Mouse (Mus musculus) subcutaneous adipose tissue, adult 2 months (tissue): ENCODE results near the gene Olfr601. TPM values are rescaled to one million over a fixed set of nuclear protein-coding genes. Genes with fewer than 3 reads are reported as not detected.

ENCODE experiments used
- polyA plus RNA-seq: library from polyadenylated mRNA; depleted of rRNA; stranded (reverse); fragments of >200 nt; gene quantifications from 2 replicates; pipeline ENCODE4 v1.2.3, GENCODE M21; 2012; ENCODE audit warnings: low replicate concordance; rRNA removed

The Olfr601 gene
- not detected in 2 replicates for polyA plus RNA-seq

DNA sequence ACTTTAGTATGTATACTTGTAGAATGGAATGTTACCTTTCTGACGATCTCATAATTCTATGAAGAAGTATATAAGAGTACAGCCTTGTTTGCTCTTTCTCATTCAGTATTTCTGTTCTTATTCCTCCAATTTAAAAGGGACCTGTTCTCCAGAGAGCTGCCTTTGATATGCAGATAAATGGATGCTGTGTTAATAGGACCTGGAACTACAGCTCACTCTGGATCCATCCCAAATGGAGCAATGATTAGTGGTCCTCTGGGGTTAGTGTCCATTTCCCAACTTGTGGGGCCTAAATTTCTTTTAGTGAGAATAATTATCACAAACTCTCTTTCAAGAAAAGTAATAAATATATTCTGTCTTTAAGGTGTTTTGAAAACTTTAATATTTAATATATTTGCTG lies at the start of gene Olfr601:
TSS of gene Olfr601 (minus strand) at position 101 of the 400 bp plus-strand sequence.

DNA sequence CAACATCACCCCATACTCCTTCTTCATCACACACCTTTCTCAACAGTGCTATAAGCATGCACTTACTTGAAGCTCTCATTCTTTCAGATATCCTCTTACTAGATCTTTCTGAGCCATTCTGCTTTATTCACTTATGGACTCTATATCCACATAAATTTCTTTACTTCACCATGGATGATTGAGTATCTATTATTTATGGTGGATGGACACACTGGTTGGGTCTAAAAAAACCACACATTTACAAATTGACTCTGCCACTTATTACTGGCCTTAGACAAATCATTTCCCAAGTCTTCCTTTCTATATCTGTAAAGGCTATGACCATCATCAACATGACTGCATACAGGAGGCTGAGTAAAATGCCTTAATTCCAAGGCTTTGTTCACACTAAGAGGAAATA lies 23.6 kb upstream of the Olfr601 start, which contains the start of gene Olfr603:
TSS of gene Olfr603 (minus strand) at position 101 of the 400 bp plus-strand sequence.

GRCm38 (mm10) chr7:103349569-103349968 lies 12.9 kb downstream of the Olfr601 start, which contains the start of gene Olfr600:
Gene Olfr600, minus strand, starts transcription at chr7:103349669.

DNA sequence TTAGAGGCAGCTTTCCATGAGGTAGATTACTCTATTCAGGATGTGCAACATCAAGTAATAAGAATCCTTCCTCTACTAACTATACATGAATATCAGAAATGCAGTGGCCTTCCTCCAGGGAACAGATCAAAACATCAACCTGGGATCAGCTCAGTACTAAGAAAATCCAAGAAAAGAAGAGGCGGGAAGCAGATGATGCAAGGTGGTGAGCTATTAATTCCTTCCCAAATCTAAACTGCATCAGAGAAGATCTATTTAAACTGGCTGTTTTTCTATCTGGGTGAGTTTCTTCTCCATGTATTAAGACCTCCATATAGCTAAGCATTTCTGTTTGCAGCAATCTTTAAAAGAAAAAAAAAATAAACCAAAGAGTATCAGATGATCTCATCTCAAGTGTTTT lies 26.8 kb downstream of the Olfr601 start, which contains the start of gene Olfr599:
TSS of gene Olfr599 (plus strand) at position 301 of the 400 bp plus-strand sequence.

DNA sequence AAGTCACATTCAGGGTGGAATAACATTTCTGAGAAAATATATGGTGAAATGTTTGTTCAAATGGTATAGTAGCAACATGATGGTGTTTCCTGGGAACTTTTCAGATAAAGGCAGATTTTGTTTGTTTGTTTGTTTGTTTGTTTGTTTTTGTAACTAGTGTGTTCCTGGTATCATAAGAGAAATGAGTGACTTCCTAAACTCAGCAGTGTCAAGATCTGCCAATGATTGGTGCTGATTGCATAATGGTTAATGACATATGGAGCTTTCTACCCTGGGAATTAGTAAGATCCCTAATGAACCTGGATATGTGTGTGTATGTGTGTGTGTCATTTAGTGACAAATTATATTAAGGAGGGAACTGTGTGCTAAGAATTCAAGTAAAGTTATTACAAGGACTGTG lies 39.2 kb downstream of the Olfr601 start, which contains the start of gene Olfr598:
TSS of gene Olfr598 (plus strand) at position 301 of the 400 bp plus-strand sequence.

DNA sequence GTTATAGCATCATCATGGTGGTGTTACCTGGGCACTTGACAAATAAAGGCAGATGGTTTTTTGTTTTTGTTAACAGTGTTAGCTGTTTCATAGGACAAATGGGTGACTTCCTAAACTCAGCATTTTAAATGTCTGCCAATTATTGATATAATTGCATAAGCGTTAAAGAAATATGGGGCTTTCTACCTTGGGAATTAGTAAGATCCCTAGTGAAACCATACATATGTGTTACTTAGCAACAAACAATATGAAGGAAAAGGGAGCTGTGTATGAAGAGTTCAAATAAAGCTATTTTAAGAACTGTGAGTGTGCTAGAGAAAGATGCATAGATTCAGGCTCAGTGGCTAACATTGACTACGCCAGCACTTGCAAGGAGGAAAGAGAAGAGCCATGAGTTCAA lies 46.4 kb downstream of the Olfr601 start, which contains the start of gene Olfr597:
TSS of gene Olfr597 (plus strand) at position 301 of the 400 bp plus-strand sequence.

Other genes starting within 250 kb of the Olfr601 start
- gene Olfr586, start 237.0 kb downstream of the Olfr601 start, polyA plus RNA-seq = not detected in 2 replicates
- not detected in 2 replicates for gene Olfr588-ps1, start 221.8 kb downstream of the Olfr601 start, polyA plus RNA-seq
- gene Olfr589, start 206.3 kb downstream of the Olfr601 start, polyA plus RNA-seq = not detected in 2 replicates
- not detected in 2 replicates for gene Olfr591, start 184.3 kb downstream of the Olfr601 start, polyA plus RNA-seq
- not detected in 2 replicates for gene Olfr592, start 177.9 kb downstream of the Olfr601 start, polyA plus RNA-seq
- not detected in 2 replicates for gene Olfr593, start 150.8 kb downstream of the Olfr601 start, polyA plus RNA-seq
- gene Olfr594, start 145.7 kb downstream of the Olfr601 start, polyA plus RNA-seq = not detected in 2 replicates
- gene Usp17ld, start 110.2 kb downstream of the Olfr601 start, polyA plus RNA-seq = not detected in 2 replicates
- gene Olfr596, start 57.0 kb downstream of the Olfr601 start, polyA plus RNA-seq = not detected in 2 replicates
- not detected in 2 replicates for gene Olfr597, start 46.3 kb downstream of the Olfr601 start, polyA plus RNA-seq
- not detected in 2 replicates for gene Olfr598, start 39.1 kb downstream of the Olfr601 start, polyA plus RNA-seq
- gene Olfr599, start 26.7 kb downstream of the Olfr601 start, polyA plus RNA-seq = not detected in 2 replicates
- not detected in 2 replicates for gene Olfr600, start 13.0 kb downstream of the Olfr601 start, polyA plus RNA-seq
- not detected in 2 replicates for gene Olfr603, start 23.5 kb upstream of the Olfr601 start, polyA plus RNA-seq
- not detected in 2 replicates for gene Usp17lc, start 52.4 kb upstream of the Olfr601 start, polyA plus RNA-seq
- gene Olfr605, start 82.8 kb upstream of the Olfr601 start, polyA plus RNA-seq = not detected in 2 replicates
- not detected in 2 replicates for gene Olfr606, start 86.4 kb upstream of the Olfr601 start, polyA plus RNA-seq
- gene Olfr607, start 101.5 kb upstream of the Olfr601 start, polyA plus RNA-seq = not detected in 2 replicates
- not detected in 2 replicates for gene Olfr608, start 107.2 kb upstream of the Olfr601 start, polyA plus RNA-seq
- not detected in 2 replicates for gene Olfr609, start 135.4 kb upstream of the Olfr601 start, polyA plus RNA-seq
- gene Olfr610, start 149.5 kb upstream of the Olfr601 start, polyA plus RNA-seq = not detected in 2 replicates
- not detected in 2 replicates for gene Olfr611, start 158.2 kb upstream of the Olfr601 start, polyA plus RNA-seq
- not detected in 2 replicates for gene Olfr612, start 180.1 kb upstream of the Olfr601 start, polyA plus RNA-seq
- gene Olfr613, start 185.4 kb upstream of the Olfr601 start, polyA plus RNA-seq = not detected in 2 replicates
- gene Olfr615, start 193.4 kb upstream of the Olfr601 start, polyA plus RNA-seq = not detected in 2 replicates
- gene Olfr616, start 206.5 kb upstream of the Olfr601 start, polyA plus RNA-seq = not detected in 2 replicates
- not detected in 2 replicates for gene Olfr617, start 210.4 kb upstream of the Olfr601 start, polyA plus RNA-seq
- not detected in 2 replicates for gene Olfr618, start 227.4 kb upstream of the Olfr601 start, polyA plus RNA-seq
- gene Olfr619, start 237.9 kb upstream of the Olfr601 start, polyA plus RNA-seq = not detected in 2 replicates
- gene Olfr620, start 249.9 kb upstream of the Olfr601 start, polyA plus RNA-seq = not detected in 2 replicates